Mouse (Mus musculus): ENCODE measurements around the gene Syt7.
A peak's percentile ranks its signal among the peaks of the same experiment; 100 is the strongest.

Syt7 gene

GRCm38 (mm10) chr19:10389391-10390098 lies 655 bp downstream of the Syt7 start:
- DNase-seq: peak; percentile 95

DNA sequence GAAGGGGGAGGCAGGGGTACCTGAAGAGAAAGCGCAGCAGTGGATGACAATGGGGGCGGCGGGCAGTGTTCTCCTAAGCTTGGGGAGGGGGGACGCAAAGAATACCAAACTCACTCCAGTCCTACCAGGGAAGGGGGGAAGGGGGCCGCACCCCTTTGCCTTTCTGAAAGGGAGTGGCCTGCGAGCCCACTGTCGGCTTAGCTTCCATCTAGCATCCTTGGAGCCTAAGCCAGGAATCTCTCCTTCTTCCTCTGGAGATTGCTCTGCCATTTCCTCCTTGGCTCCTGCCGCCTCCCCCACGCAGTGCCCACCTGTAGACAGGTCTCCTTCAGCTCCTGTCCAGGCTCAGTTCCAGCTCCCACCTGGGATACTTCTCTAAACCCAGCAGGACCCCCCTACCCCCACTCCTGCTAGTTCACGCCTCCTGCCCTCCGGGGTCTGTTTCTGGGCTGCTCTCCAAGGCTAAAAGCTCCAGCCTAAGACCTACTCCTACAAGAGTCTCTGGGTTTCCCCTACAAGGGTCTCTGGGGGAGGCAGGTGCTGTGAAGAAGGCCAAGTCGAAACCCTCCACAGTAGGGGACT lies 1.3 kb downstream of the Syt7 start:
- DNase-seq: no peak

- DNase-seq: peak; percentile 77
These were observed 2.1 kb downstream of the Syt7 start for GRCm38 (mm10) chr19:10391028-10391427.

DNA sequence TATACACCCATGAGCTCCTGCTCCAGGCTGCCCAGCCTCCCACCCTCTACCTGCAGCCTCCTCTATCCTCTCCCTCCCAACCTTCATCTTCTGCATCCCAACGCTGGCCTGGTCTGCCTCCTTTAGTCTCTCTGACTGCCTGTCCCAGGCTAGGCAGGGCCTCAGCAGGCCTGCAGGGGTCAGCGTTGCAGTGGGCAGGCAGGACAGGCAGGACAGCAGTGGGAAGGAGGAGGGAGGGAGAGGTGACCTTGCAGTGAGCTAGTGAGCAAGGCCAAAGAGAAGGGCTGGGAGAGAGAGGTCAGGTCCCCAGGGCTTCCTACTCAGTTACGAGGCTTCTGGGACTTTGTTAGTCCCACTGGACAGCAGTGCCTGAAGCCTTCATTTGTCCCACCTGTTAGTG lies 3.1 kb downstream of the Syt7 start:
- peak; percentile 96 for DNase-seq

DNA sequence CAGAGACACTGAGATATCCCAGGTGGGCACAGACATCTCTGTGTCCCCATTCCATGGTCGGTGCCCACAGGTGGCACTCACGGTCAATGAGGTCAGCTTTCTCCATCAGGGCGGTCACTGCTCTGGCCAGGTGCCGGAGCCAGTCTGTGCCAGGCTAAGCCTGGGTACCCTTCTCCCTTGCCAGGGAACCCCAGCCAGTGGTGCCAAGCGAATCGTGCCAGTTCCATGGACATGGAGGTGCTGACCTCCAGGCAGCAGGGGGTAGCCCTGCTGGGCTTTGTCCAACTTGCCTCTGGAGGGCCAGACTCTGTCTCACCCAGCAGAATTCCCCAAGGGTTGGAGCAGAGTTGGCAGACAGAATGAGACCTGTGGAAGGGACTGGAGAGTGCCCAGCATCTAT lies 4.6 kb downstream of the Syt7 start:
- DNase-seq: peak; percentile 97

- no peak for DNase-seq
These were observed 5.1 kb downstream of the Syt7 start for GRCm38 (mm10) chr19:10393874-10394500.

- DNase-seq: no peak
These were observed 6.3 kb downstream of the Syt7 start for GRCm38 (mm10) chr19:10395174-10395573.

DNA sequence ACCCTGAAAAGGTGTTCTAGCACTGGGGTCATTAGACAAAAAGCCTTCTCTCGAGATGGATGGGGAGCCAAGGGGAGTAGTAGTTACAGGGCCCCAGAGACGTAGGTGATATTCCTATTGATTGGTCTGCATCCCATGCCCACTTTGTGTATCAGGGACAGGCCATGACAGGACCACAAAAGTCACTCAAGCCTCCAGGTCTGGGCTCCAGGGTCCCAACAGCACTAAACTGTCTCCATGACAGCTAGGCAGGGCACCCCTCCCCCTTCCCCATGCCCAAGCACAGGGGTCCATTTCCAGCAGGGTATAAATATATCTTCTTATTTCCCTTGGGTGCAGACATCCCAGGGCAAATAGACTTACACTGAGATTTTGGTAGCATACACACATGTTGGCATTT lies 8.1 kb downstream of the Syt7 start:
- DNase-seq: peak; percentile 83

DNA sequence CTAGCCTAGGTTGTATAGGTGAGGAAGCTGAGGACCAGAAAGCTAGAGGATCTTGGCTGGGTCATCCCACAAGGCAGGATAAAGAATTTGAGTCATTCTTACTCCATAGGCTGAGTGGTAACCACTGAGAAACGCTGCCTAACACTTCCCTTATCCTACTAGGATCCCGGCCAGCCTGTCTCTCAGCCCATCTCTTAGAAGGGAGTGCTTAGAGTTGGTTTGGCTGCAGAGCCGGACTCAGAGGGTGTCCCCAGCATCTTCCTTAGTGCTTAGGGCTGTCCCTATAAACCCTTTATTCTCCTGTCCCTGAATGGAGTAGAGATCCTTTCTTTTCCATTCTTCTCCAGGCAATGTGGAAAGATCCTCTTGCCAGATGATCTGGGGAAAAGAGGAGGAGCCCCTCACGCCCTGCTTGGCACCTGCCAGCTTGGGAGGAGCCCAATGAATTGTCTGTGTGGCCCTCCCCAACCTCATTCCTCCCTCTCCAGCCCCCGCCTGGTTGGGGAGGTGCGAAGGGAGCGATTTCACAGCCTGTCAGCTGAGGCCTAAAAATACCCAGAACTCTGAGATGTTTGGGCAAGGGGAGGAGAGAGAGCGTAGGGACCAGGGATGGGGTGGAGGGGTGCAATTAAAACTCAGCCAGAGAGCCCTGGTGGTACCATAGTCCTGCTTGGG lies 8.7 kb downstream of the Syt7 start:
- DNase-seq: peak; percentile 92

DNA sequence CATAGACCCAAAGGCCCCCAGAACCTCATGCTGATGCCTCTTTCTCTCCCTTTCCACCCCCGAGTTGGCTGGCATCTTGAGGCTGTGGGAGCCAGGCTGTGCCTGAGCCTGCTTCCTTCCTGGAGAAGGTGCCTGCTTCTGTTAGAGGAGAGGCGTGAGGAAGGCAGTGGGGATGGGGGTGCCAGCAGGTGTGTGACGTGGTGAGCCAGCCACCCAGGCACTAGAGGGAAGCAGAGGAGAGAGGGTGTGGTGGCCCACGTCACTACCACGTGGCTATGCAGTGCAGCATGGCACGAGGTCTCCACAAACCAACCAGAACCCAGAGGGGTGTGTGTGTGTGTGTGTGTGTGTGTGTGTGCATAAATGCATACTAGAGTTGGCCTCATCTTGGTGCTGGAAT lies 9.4 kb downstream of the Syt7 start:
- DNase-seq: no peak

- no peak for DNase-seq
These were observed 14.0 kb downstream of the Syt7 start for GRCm38 (mm10) chr19:10402771-10403494.

- DNase-seq: no peak
These were observed 14.9 kb downstream of the Syt7 start for GRCm38 (mm10) chr19:10403593-10404380.

DNA sequence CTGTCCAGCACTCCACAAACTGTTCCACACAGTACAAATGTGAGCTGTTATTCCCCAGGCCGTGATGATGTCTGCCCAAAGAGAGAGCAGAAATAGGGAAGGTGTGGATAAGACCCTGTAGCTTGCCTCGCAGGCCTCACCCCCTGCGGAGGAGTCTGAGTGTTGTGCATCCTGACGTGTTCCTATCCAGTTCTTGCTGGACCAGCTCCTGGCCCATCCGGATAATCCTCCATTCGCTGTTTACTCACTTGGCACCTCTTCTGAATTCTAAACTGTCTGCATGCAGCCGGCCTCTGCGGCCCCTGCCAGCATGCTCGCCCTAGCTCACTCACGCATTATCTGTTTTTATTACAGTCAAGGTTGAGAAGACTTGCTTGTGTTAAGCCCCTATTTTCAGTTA lies 15.5 kb downstream of the Syt7 start:
- no peak for DNase-seq

GRCm38 (mm10) chr19:10404911-10405310 lies 16.0 kb downstream of the Syt7 start:
- no peak for DNase-seq

DNA sequence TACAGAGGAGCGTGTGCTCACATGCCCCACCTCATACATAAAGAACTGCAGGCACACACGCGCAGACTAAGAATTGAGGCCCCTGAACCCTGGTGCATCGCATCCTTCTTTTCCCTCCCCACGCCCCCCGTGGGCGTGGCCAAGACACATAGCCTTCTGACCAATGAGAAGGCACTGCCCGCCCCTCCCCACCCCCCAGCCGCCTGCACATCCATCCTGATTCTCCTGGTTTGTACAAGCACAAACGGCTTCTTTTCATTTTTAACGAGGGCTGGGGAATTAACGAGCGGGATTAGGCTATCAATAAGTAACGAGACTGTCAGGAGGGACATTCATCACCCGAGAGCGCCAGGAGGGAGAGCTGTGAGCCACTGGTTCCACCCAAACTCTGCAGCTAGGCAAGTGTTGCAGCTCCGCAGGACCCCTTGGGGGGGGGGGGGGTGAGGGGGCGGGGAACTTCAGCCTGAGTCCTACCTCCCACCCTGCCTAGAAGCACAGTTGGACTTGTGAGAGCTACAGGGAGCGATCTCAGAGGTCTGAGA lies 24.9 kb downstream of the Syt7 start:
- DNase-seq: no peak

- DNase-seq: no peak
These were observed 26.6 kb downstream of the Syt7 start for GRCm38 (mm10) chr19:10415508-10415907.

DNA sequence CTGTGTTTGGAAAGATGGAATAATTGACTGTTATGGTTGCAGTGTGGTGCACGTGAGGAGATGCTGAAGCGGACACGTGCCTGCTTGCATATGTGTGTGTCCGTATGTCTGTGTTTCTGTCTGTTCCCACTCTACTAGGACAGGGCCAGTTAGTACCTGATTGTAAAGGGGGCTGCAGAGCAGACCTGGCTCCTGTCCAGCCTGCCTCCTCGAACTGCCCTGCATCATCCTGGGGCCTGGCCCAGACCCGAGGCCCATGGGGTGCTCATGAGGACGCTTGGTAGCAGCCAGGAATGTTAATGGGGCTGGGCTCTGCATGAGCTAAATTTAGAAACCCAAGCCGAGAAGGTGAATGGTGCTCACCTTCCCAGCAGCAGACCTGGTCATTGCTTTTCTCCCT lies 28.0 kb downstream of the Syt7 start:
- peak; percentile 98 for DNase-seq

DNA sequence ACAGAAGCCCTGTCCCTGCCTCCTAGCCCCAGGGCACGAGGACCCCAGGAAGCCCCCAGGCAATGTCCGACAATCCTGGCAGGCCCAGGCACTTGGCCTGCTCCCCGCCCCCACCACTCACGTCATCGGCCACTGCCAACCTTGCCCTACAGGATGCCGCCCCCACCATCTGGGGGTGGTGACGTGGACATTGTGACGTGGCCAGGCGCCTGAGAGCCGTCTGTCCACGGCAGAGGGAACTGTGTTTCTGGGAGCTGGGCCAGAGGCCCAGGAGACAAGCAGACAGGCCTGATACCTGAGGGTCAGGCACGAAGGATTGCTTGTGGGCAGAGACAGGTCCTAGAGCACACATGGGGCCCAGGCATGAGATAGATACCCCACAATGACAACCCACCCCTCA lies 28.5 kb downstream of the Syt7 start:
- DNase-seq: peak; percentile 98

GRCm38 (mm10) chr19:10421986-10422976 lies 33.4 kb downstream of the Syt7 start:
- peak; percentile 88 for DNase-seq

DNA sequence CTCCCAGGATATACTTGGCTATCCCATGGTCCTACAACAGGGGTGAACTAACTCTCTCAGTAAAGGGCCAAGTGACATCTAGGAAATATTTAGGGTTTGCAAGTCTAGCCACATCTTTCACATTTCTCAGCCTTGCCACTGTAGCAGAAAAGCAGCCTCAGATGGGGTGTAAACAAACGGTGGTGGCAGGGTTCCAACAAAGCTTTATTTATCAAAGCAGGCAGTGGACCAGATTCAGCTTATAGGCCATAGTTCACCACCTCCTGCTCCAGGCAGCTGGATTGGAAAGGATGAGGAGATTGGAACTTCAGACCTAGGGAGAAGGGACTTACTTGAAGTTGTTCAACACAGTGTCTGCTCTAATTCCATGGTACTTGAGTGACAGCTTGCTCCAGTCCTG lies 35.9 kb downstream of the Syt7 start:
- DNase-seq: no peak
